Mouse (Mus musculus) neural tube, embryonic 14.5 days (tissue): ENCODE measurements around the gene Med14. TPM values are rescaled to one million over a fixed set of nuclear protein-coding genes. Genes with fewer than 3 reads are reported as not detected.

Experiments used
- ATAC-seq: fragments of 200-750 bp; cut with Nextera tagmentation; 2 replicates; pipeline ENCODE4 v1.8.0; 2017; ENCODE audit warnings: low read depth, mild to moderate bottlenecking, moderate TSS enrichment, moderate library complexity
- H3K27ac ChIP-seq: fragments of 300-500 bp; sonication (generic); 2 replicates; pipeline ENCODE4 v1.5.1; 2014; ENCODE audit warnings: low read depth, mild to moderate bottlenecking, control low read depth, low read length, moderate library complexity, mixed read lengths
- H3K27me3 ChIP-seq: fragments of 300-500 bp; sonication (generic); 2 replicates; pipeline ENCODE4 v1.6.1; 2014; ENCODE audit warnings: low read length; ENCODE audit not compliant: control insufficient read depth, insufficient read depth
- H3K36me3 ChIP-seq: fragments of 300-500 bp; sonication (generic); 2 replicates; pipeline ENCODE4 v1.6.1; 2014; ENCODE audit warnings: low read length, mixed read lengths; ENCODE audit not compliant: control insufficient read depth, insufficient read depth
- H3K4me1 ChIP-seq: fragments of 300-500 bp; sonication (generic); 2 replicates; pipeline ENCODE4 v1.6.1; 2014; ENCODE audit warnings: low read length; ENCODE audit not compliant: control insufficient read depth, insufficient read depth
- H3K4me2 ChIP-seq: fragments of 300-500 bp; sonication (generic); 2 replicates; pipeline ENCODE4 v1.6.1; 2014; ENCODE audit warnings: mild to moderate bottlenecking, low read depth, low read length, control low read depth
- H3K4me3 ChIP-seq: fragments of 300-500 bp; sonication (generic); 2 replicates; pipeline ENCODE4 v1.5.1; 2014; ENCODE audit warnings: low read depth, low read length, control low read depth, mixed read lengths
- H3K9ac ChIP-seq: fragments of 300-500 bp; sonication (generic); replicated peaks from 2 replicates; pipeline ENCODE4 v1.6.1; 2014; ENCODE audit warnings: low read depth, mild to moderate bottlenecking, control low read depth, low read length, mixed read lengths
- H3K9me3 ChIP-seq: fragments of 300-500 bp; sonication (generic); 2 replicates; pipeline ENCODE4 v1.6.1; 2016; ENCODE audit warnings: low read length; ENCODE audit not compliant: control insufficient read depth
- WGBS: fragments of 180-500 bp; shearing (Covaris S2); extraction: QIAGEN DNeasy Blood & Tissue Kit; methylation state at CpG from one replicate; pipeline ENCODE4 v1.1.7; 2014; 5-methylcytosine and 5-hydroxymethylcytosine counted together
- polyA plus RNA-seq: library from polyadenylated mRNA; unstranded; fragments of >200 nt; fragmentation: Nextera tagmentation; extraction: Ambion mirVana; gene quantifications from 2 replicates; pipeline ENCODE4 v1.2.1, GENCODE M21; 2014

The Med14 gene
- 23.2 TPM in 2 replicates for polyA plus RNA-seq

DNA sequence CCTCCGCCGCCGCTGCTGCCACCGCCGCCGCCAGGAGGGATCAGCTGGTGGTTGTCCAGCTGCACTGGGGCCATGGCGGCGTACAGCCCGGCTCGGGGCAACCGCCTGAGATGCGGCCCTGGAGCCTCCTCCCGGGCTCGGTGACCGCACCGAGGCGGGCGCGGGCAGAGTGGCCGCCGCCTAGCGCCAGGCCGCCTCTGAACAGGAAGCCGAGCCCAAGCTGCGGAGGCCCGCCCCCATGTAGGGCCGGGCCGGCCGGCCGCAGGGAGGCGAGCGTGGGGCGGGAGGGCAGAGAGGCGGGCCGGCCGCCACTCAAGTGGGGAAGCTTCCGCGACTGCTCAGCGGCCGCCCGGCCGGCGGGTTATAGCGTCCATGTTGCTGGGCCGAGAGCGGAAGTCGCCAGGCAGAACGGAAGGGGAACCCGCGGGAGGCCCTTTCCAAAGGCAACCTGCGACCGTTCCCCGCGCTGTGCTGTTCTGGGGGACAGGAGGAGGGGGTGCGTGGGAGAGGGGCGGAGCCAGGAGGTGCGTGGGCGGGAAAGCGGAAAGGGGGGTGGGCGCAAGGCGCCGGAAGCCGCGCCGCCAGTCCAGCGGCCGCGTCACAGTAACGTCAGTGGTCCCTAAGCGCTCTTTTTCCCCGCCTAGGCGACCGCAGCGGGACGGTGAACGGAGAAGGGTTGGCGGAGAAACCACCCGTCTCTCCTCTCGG is at the start of gene Med14:
Gene Med14, minus strand, starts transcription at position 448 of the 708 bp plus-strand sequence.
- Histone ChIP-seq H3K9ac (peak within 1 kb of the TSS; percentile 72), H3K4me1 (peaks cover 7% of the 10 kb centered on the region; the same call in 1 of the 2 replicates), H3K4me3 (peak within 1 kb of the TSS; percentile 55), H3K27me3 (no peaks in the 10 kb centered on the region), H3K27ac (peak within 1 kb of the TSS; percentile 96), H3K36me3 (no peaks in the 10 kb centered on the region), H3K9me3 (no peaks in the 10 kb centered on the region), H3K4me2 (peak within 1 kb of the TSS; percentile 48)
- 7% methylated on average over 50 of the region's 79 CpGs for WGBS
- peak; percentile 96 for ATAC-seq

DNA sequence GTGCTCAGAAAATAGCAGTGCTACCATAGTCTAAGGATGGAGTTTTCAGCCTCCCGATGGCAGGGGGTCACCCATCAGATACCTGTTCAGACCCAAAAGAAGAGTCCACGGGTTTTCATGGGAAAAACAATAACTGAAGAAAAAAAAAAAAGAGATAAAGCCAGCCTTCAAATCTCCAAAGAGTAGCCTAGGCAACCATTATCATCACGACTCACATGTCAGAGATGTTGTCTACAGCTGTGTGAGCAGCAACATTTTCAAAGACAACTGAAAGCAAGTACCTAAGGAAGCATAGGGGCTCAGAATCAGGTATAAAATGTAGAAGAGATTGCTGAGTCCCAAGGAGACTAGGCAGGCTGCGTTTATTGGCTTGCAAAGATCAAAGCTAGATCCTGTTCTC is 38.7 kb upstream of the Med14 start:
- Histone ChIP-seq H3K9me3 (no peaks in the 10 kb centered on the region), H3K4me1 (no peaks in the 10 kb centered on the region), H3K9ac (no peak overlapping the region), H3K36me3 (no peaks in the 10 kb centered on the region), H3K4me2 (no peak overlapping the region), H3K27me3 (no peaks in the 10 kb centered on the region), H3K4me3 (no peak overlapping the region), H3K27ac (no peak overlapping the region)
- WGBS = 79% methylated on average over 4 of the region's 4 CpGs
- no peak for ATAC-seq

DNA sequence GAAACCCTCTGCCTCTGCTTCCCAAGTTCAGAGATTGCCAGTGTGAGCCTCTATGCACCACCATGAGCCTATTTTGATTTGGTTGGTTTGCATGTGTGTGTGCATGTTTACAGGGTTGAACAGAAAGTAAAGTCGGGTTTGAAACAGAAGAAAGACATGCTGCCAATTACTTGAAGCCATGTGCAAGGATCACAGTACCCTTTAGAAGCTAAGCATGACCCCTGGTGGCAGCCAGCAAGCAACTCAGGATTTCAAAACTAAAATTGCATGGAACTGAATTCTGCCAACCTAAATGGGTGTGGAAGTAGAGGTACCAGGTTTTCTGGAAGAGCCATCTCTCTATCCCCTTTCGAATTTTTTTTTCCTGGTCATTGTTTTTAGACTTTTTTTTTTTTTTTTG is 33.0 kb upstream of the Med14 start:
- no peak overlapping the region for H3K27ac ChIP-seq
- H3K36me3 ChIP-seq = no peaks in the 10 kb centered on the region
- no peak overlapping the region for H3K4me3 ChIP-seq
- H3K4me1 ChIP-seq = no peaks in the 10 kb centered on the region
- ATAC-seq = no peak
- H3K27me3 ChIP-seq = no peaks in the 10 kb centered on the region
- 60% methylated on average over 2 of the region's 2 CpGs for WGBS
- no peak overlapping the region for H3K4me2 ChIP-seq
- no peaks in the 10 kb centered on the region for H3K9me3 ChIP-seq
- H3K9ac ChIP-seq = no peak overlapping the region

DNA sequence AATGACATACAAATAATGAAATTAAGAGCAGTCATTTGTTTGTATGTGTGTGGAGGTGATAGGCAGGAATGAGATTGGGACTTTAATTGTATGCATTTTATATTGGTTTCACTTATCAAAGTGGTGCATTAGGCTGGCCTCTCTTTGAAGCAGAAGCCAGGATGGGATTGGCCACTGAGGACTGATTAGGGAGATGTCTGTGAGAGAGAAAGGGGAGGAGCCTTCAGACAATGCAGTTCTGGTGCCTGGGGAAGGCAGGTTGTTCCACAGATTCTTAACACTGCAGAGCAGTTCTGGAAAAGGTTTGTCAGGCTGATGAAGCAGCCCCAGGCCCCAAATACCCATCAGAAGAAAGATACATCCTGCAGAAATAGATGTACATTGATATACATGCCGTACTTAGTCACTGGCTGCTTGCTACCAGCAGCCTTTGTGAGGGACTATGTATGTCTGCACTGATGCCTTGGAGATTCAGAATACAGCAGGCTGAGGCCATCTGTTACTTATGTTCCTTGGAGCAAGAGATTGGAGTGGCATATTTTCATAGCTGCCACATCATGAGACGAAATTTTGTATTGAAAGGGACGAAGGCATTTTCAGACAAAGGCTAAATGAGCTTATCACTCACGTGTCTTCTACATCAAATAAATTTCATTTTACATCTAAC is 29.9 kb upstream of the Med14 start:
- H3K9ac ChIP-seq = no peak overlapping the region
- no peak overlapping the region for H3K4me2 ChIP-seq
- no peak overlapping the region for H3K4me3 ChIP-seq
- no peaks in the 10 kb centered on the region for H3K27me3 ChIP-seq
- no peaks in the 10 kb centered on the region for H3K36me3 ChIP-seq
- no peaks in the 10 kb centered on the region for H3K9me3 ChIP-seq
- WGBS = 56% methylated on average over 4 of the region's 4 CpGs
- peak overlapping the region; percentile 78 for H3K27ac ChIP-seq
- no peaks in the 10 kb centered on the region for H3K4me1 ChIP-seq
- ATAC-seq = peak; percentile 91

DNA sequence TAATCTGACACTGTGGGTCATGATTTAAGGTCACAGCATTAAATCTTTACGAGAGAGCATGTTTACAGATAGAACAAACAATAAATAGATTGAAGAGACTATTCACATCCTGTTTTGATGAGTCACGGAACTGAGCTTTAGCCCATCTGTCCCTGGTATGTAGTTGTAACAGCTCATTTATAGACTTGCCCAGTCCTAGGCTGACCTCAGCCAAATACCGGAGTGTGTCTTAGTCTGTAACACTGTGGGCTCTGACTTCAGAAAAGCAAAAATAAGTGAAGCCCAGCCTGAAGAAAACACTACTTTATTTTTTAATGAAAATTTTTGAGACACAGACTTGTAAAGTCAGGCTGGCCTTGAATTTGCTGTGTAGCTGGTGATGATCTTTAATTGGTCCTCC is 11.4 kb upstream of the Med14 start:
- Histone ChIP-seq H3K27ac (no peak overlapping the region), H3K9me3 (no peaks in the 10 kb centered on the region), H3K9ac (no peak overlapping the region), H3K27me3 (no peaks in the 10 kb centered on the region), H3K4me2 (no peak overlapping the region), H3K4me3 (no peak overlapping the region), H3K4me1 (no peaks in the 10 kb centered on the region), H3K36me3 (no peaks in the 10 kb centered on the region)
- WGBS = 80% methylated on average over 3 of the region's 3 CpGs
- ATAC-seq = no peak

DNA sequence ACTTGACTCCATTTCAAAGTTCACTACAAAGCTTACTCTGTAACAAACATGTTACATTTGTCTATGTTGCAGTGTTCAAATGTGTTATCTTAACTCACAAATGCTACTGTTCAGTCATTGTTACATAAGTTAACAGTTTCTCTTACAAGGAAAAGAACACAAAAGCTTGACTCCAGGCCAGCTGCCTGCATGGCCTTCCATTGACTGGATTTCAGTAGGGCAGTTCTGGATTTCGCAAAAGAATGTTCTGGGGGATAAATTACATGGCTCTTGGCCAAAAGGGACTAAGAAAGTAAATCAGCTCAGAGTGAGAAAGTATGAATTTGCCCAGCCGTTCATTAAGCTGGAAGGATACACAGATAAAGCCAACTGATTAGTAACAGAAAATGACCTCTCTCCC is 9.7 kb upstream of the Med14 start:
- no peak overlapping the region for H3K9ac ChIP-seq
- H3K4me3 ChIP-seq = no peak overlapping the region
- no peak for ATAC-seq
- no peak overlapping the region for H3K27ac ChIP-seq
- H3K9me3 ChIP-seq = no peaks in the 10 kb centered on the region
- WGBS = 58% methylated on average over 2 of the region's 2 CpGs
- H3K36me3 ChIP-seq = no peaks in the 10 kb centered on the region
- H3K4me1 ChIP-seq = no peaks in the 10 kb centered on the region
- no peak overlapping the region for H3K4me2 ChIP-seq
- H3K27me3 ChIP-seq = no peaks in the 10 kb centered on the region

DNA sequence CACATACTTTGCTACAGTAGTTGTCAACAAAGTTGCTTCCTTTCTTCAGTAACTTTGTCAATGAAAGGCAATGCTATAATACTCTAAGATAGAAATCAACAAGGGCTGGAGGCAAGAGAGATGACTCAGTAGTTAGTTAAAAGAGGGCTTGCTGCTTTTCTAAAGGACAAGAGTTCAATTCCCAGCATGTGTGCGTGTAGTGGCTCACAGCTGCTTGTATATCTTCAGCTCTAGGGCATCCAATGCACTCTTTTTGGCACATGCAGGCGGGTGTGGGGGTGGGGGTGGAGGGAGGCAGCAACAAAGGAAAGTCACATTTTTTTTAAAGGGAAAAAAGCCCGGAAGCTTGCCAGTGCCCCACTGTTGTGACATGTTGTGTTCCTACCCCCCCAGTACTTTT is 6.7 kb upstream of the Med14 start:
- WGBS = 32% methylated on average over 3 of the region's 3 CpGs
- H3K4me3 ChIP-seq = no peak overlapping the region
- H3K27ac ChIP-seq = no peak overlapping the region
- H3K27me3 ChIP-seq = no peaks in the 10 kb centered on the region
- no peak overlapping the region for H3K9ac ChIP-seq
- no peak for ATAC-seq
- no peaks in the 10 kb centered on the region for H3K4me1 ChIP-seq
- no peak overlapping the region for H3K4me2 ChIP-seq
- no peaks in the 10 kb centered on the region for H3K36me3 ChIP-seq
- H3K9me3 ChIP-seq = no peaks in the 10 kb centered on the region

DNA sequence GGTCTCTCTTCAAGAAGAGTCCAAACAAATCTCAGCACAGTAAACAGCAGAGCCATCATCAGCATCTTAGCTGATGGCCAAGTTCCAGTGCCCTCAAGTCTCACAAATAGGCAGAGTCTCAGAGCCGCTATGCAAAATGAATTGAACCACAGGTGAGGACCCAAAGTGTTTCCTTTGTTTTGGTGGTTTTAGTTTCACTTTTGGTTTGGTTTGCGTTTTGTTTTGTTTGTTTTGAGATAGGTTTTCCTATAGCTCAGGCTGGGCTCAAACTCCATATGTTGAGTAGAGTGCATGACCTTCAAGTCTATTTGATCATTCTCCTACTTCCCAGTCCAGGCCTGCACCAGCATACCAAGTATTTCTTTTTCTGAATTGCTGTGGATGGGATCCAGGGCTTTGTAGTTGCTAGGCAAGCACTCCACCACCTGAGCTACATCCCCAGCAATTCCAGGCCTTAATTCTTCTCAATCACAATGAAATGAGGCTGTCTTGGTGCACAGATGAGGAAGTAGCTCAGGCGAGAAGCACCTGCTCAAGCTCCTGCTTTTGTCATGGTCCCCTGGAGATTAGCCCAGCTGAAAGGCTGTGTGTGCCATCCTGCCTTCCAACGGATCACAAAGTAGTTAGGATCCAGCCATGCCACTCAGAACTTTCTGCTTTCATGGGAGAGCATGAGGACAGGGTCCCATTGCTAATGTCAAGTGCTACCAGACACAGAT is 5.1 kb upstream of the Med14 start:
- Histone ChIP-seq H3K36me3 (no peaks in the 10 kb centered on the region), H3K4me3 (no peak overlapping the region), H3K4me1 (no peaks in the 10 kb centered on the region), H3K9me3 (no peaks in the 10 kb centered on the region), H3K27ac (no peak overlapping the region), H3K27me3 (no peaks in the 10 kb centered on the region), H3K9ac (no peak overlapping the region), H3K4me2 (no peak overlapping the region)
- no peak for ATAC-seq
- WGBS = 68% methylated on average over 4 of the region's 4 CpGs
